Mouse (Mus musculus) embryonic facial prominence, embryonic 15.5 days (tissue): ENCODE measurements around the gene Xpnpep1. TPM values are rescaled to one million over a fixed set of nuclear protein-coding genes. Genes with fewer than 3 reads are reported as not detected.

ENCODE experiments used
- ATAC-seq: fragments of 200-750 bp; cut with Nextera tagmentation; 2 replicates; pipeline ENCODE4 v1.8.0; 2017; ENCODE audit warnings: low read depth, moderate TSS enrichment; ENCODE audit not compliant: insufficient number of reproducible peaks, low FRiP score, low TSS enrichment
- H3K27ac ChIP-seq: fragments of 300-500 bp; sonication (generic); replicated peaks from 2 replicates; pipeline ENCODE4 v1.5.1; 2015; ENCODE audit warnings: mild to moderate bottlenecking, inconsistent platforms
- H3K27me3 ChIP-seq: fragments of 300-500 bp; sonication (generic); 2 replicates; pipeline ENCODE4 v1.6.1; 2015; ENCODE audit warnings: inconsistent platforms
- H3K36me3 ChIP-seq: fragments of 300-500 bp; sonication (generic); 2 replicates; pipeline ENCODE4 v1.6.1; 2015; ENCODE audit warnings: mild to moderate bottlenecking, inconsistent platforms
- H3K4me1 ChIP-seq: fragments of 300-500 bp; sonication (generic); 2 replicates; pipeline ENCODE4 v1.6.1; 2015; ENCODE audit warnings: inconsistent platforms
- H3K4me2 ChIP-seq: fragments of 300-500 bp; sonication (generic); replicated peaks from 2 replicates; pipeline ENCODE4 v1.6.1; 2015; ENCODE audit warnings: mild to moderate bottlenecking, inconsistent platforms
- H3K4me3 ChIP-seq: fragments of 300-500 bp; sonication (generic); replicated peaks from 2 replicates; pipeline ENCODE4 v1.5.1; 2015; ENCODE audit warnings: mild to moderate bottlenecking, inconsistent platforms
- H3K9ac ChIP-seq: fragments of 300-500 bp; sonication (generic); 2 replicates; pipeline ENCODE4 v1.6.1; 2015; ENCODE audit warnings: inconsistent platforms
- H3K9me3 ChIP-seq: fragments of 300-500 bp; sonication (generic); replicated peaks from 2 replicates; pipeline ENCODE4 v1.6.1; 2016; ENCODE audit warnings: inconsistent platforms
- WGBS: fragments of 180-500 bp; shearing (Covaris S2); methylation state at CpG from one replicate; pipeline ENCODE4 v1.1.7; 2015; 5-methylcytosine and 5-hydroxymethylcytosine counted together
- polyA plus RNA-seq: library from polyadenylated mRNA; unstranded; fragments of >200 nt; fragmentation: Nextera tagmentation; extraction: Ambion mirVana; gene quantifications from 2 replicates; pipeline ENCODE4 v1.2.1, GENCODE M21; 2015

The Xpnpep1 gene
- polyA plus RNA-seq, 1 experiment from 2014 or later: 132 TPM

GRCm38 (mm10) chr19:53029686-53030085, 10.3 kb downstream of the Xpnpep1 start:
- no peaks in the 10 kb centered on the region for H3K9me3 ChIP-seq
- 95% methylated on average over 5 of the region's 5 CpGs for WGBS
- H3K27ac ChIP-seq: no peak overlapping the region
- H3K36me3 ChIP-seq: peaks cover 40% of the 10 kb centered on the region
- H3K4me1 ChIP-seq: no peaks in the 10 kb centered on the region
- no peak overlapping the region for H3K9ac ChIP-seq
- H3K4me3 ChIP-seq: no peak overlapping the region
- H3K27me3 ChIP-seq: no peaks in the 10 kb centered on the region
- no peak overlapping the region for H3K4me2 ChIP-seq
- ATAC-seq: no peak

GRCm38 (mm10) chr19:53029045-53029444, 11.0 kb downstream of the Xpnpep1 start:
- H3K4me1 ChIP-seq: no peaks in the 10 kb centered on the region
- ATAC-seq: no peak
- H3K4me3 ChIP-seq: no peak overlapping the region
- H3K27me3 ChIP-seq: no peaks in the 10 kb centered on the region
- WGBS: 87% methylated on average over 7 of the region's 7 CpGs
- H3K4me2 ChIP-seq: no peak overlapping the region
- H3K27ac ChIP-seq: no peak overlapping the region
- H3K9ac ChIP-seq: no peak overlapping the region
- peaks cover 46% of the 10 kb centered on the region for H3K36me3 ChIP-seq
- no peaks in the 10 kb centered on the region for H3K9me3 ChIP-seq

- H3K27me3 ChIP-seq: no peaks in the 10 kb centered on the region
- peaks cover 53% of the 10 kb centered on the region for H3K36me3 ChIP-seq
- ATAC-seq: no peak
- no peak overlapping the region for H3K9ac ChIP-seq
- H3K9me3 ChIP-seq: no peaks in the 10 kb centered on the region
- 83% methylated on average over 12 of the region's 12 CpGs for WGBS
- 0 out of 2 replicates have a peak, but pooled peaks cover 5% of the 10 kb centered on the region for H3K4me1 ChIP-seq
- no peak overlapping the region for H3K4me2 ChIP-seq
- H3K27ac ChIP-seq: no peak overlapping the region
- H3K4me3 ChIP-seq: no peak overlapping the region
Observed at GRCm38 (mm10) chr19:53028216-53028615, 11.8 kb downstream of the Xpnpep1 start.

- Histone ChIP-seq H3K27me3 (no peaks in the 10 kb centered on the region), H3K27ac (no peak overlapping the region), H3K9ac (no peak overlapping the region), H3K4me2 (no peak overlapping the region), H3K36me3 (peaks cover 35% of the 10 kb centered on the region), H3K9me3 (no peaks in the 10 kb centered on the region), H3K4me1 (peaks cover 28% of the 10 kb centered on the region; the same call in 1 of the 2 replicates), H3K4me3 (no peak overlapping the region)
- no peak for ATAC-seq
- WGBS: 74% methylated on average over 10 of the region's 10 CpGs
Observed at GRCm38 (mm10) chr19:53023189-53023588, 16.8 kb downstream of the Xpnpep1 start.

GRCm38 (mm10) chr19:53022037-53022614, 17.9 kb downstream of the Xpnpep1 start:
- H3K4me3 ChIP-seq: no peak overlapping the region
- H3K4me2 ChIP-seq: no peak overlapping the region
- peaks cover 28% of the 10 kb centered on the region for H3K36me3 ChIP-seq
- no peaks in the 10 kb centered on the region for H3K9me3 ChIP-seq
- WGBS: 76% methylated on average over 8 of the region's 8 CpGs
- no peak for ATAC-seq
- H3K9ac ChIP-seq: no peak overlapping the region
- 0 out of 2 replicates have a peak overlapping the region, but pooled peaks have one; percentile 22 for H3K27ac ChIP-seq
- H3K4me1 ChIP-seq: peaks cover 34% of the 10 kb centered on the region; the same call in 1 of the 2 replicates
- H3K27me3 ChIP-seq: no peaks in the 10 kb centered on the region

- WGBS: 56% methylated on average over 10 of the region's 10 CpGs
- no peak for ATAC-seq
- peaks cover 26% of the 10 kb centered on the region for H3K36me3 ChIP-seq
Observed at GRCm38 (mm10) chr19:53021537-53021936, 18.5 kb downstream of the Xpnpep1 start.

GRCm38 (mm10) chr19:53019716-53020463, 20.1 kb downstream of the Xpnpep1 start:
- no peak overlapping the region for H3K9ac ChIP-seq
- H3K4me1 ChIP-seq: peaks cover 40% of the 10 kb centered on the region; the same call in 1 of the 2 replicates
- H3K4me2 ChIP-seq: no peak overlapping the region
- 70% methylated on average over 13 of the region's 13 CpGs for WGBS
- H3K4me3 ChIP-seq: no peak overlapping the region
- ATAC-seq: no peak
- H3K9me3 ChIP-seq: no peaks in the 10 kb centered on the region
- no peak overlapping the region for H3K27ac ChIP-seq
- peaks cover 16% of the 10 kb centered on the region for H3K36me3 ChIP-seq
- no peaks in the 10 kb centered on the region for H3K27me3 ChIP-seq

More at GRCm38 (mm10) chr19:53021537-53021936, 18.5 kb downstream of the Xpnpep1 start:
- Histone ChIP-seq H3K4me3 (no peak overlapping the region), H3K27ac (no peak overlapping the region), H3K27me3 (no peaks in the 10 kb centered on the region), H3K9ac (no peak overlapping the region), H3K4me2 (no peak overlapping the region), H3K4me1 (peaks cover 34% of the 10 kb centered on the region; the same call in 1 of the 2 replicates), H3K9me3 (no peaks in the 10 kb centered on the region)

GRCm38 (mm10) chr19:53017954-53018353, 22.1 kb downstream of the Xpnpep1 start:
- ATAC-seq: no peak
- Histone ChIP-seq H3K27me3 (no peaks in the 10 kb centered on the region), H3K4me1 (peaks cover 43% of the 10 kb centered on the region), H3K27ac (no peak overlapping the region), H3K4me2 (no peak overlapping the region), H3K4me3 (no peak overlapping the region), H3K36me3 (peaks cover 3% of the 10 kb centered on the region; the same call in 1 of the 2 replicates), H3K9ac (no peak overlapping the region), H3K9me3 (no peaks in the 10 kb centered on the region)
- 77% methylated on average over 9 of the region's 9 CpGs for WGBS

GRCm38 (mm10) chr19:53017248-53017647, 22.8 kb downstream of the Xpnpep1 start:
- Histone ChIP-seq H3K27ac (no peak overlapping the region), H3K36me3 (peaks cover 7% of the 10 kb centered on the region; the same call in 1 of the 2 replicates), H3K9ac (no peak overlapping the region), H3K4me2 (no peak overlapping the region), H3K4me3 (no peak overlapping the region), H3K27me3 (no peaks in the 10 kb centered on the region), H3K9me3 (no peaks in the 10 kb centered on the region), H3K4me1 (peaks cover 46% of the 10 kb centered on the region)
- ATAC-seq: no peak
- WGBS: 76% methylated on average over 11 of the region's 11 CpGs

- no peaks in the 10 kb centered on the region for H3K27me3 ChIP-seq
- H3K4me1 ChIP-seq: peaks cover 54% of the 10 kb centered on the region
- no peak overlapping the region for H3K9ac ChIP-seq
- H3K4me2 ChIP-seq: no peak overlapping the region
- H3K27ac ChIP-seq: no peak overlapping the region
- WGBS: 67% methylated on average over 21 of the region's 21 CpGs
- no peaks in the 10 kb centered on the region for H3K9me3 ChIP-seq
- H3K4me3 ChIP-seq: no peak overlapping the region
- peaks cover 13% of the 10 kb centered on the region; the same call in 1 of the 2 replicates for H3K36me3 ChIP-seq
- no peak for ATAC-seq
Observed at GRCm38 (mm10) chr19:53014910-53015710, 24.9 kb downstream of the Xpnpep1 start.

GRCm38 (mm10) chr19:53013744-53014143, 26.3 kb downstream of the Xpnpep1 start:
- peaks cover 13% of the 10 kb centered on the region; the same call in 1 of the 2 replicates for H3K36me3 ChIP-seq
- no peak overlapping the region for H3K4me3 ChIP-seq
- H3K4me1 ChIP-seq: peaks cover 63% of the 10 kb centered on the region
- no peak overlapping the region for H3K27ac ChIP-seq
- H3K4me2 ChIP-seq: no peak overlapping the region
- no peaks in the 10 kb centered on the region for H3K27me3 ChIP-seq
- H3K9me3 ChIP-seq: no peaks in the 10 kb centered on the region
- no peak overlapping the region for H3K9ac ChIP-seq
- ATAC-seq: no peak
- 93% methylated on average over 3 of the region's 3 CpGs for WGBS
